Mouse (Mus musculus) erythroblast, embryonic 14.5 days (primary cell): Measurements from ENCODE around the gene Ifrd2.

Source experiments
- GATA1 ChIP-seq: IDR thresholded peaks from 2 replicates; pipeline ENCODE4 v1.6.1; 2012; ENCODE audit warnings: low read length, inconsistent platforms, mixed read lengths
- TAL1 ChIP-seq: IDR thresholded peaks from 3 replicates; pipeline ENCODE4 v1.6.1; 2012; ENCODE audit warnings: low read length, inconsistent platforms, mixed read lengths

- TF ChIP-seq GATA1 = no peak
- no peak for TF ChIP-seq TAL1
These were observed 40.2 kb downstream of the Ifrd2 start for GRCm38 (mm10) chr9:107627387-107628255.
